Mouse (Mus musculus) hindlimb bud, embryonic 11.5 days (tissue): Measurements from ENCODE around the gene Mrgpre.

Experiments
- DNase-seq: peaks from one replicate; pipeline ENCODE4 v3.0.0-alpha.2; 2012; ENCODE audit warnings: low read depth, low spot score; ENCODE audit errors: extremely low spot score

Gene Mrgpre

GRCm38 (mm10) chr7:143739511-143740461, 44.5 kb downstream of the Mrgpre start:
- no peak for DNase-seq

GRCm38 (mm10) chr7:143738601-143739006, 45.7 kb downstream of the Mrgpre start:
- DNase-seq: no peak

GRCm38 (mm10) chr7:143738194-143738593, 46.1 kb downstream of the Mrgpre start:
- no peak for DNase-seq

- DNase-seq: no peak
Observed at GRCm38 (mm10) chr7:143733746-143734145, 50.6 kb downstream of the Mrgpre start.

- DNase-seq: no peak
Observed at GRCm38 (mm10) chr7:143729886-143730285, 54.4 kb downstream of the Mrgpre start.
